Mouse (Mus musculus): ENCODE results near the gene Coa3.

DNA sequence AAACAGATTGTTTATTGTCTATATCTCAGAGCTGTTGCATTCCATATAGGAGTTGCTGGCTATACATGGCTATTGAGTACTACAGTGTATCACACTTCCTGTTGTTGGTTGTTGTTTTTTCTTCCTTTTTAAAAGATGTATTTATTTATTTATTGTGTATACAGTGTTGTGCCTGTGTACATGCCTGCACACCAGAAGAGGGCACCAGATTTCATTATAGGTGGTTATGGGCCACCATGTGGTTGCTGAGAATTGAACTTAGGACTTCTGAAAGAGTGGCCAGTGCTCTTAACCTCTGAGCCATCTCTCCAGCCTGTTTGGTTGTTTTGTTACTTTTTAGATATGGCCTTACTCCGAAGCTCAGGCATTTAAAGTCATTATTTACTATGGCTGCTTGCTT lies 35.7 kb upstream of the Coa3 start:
- TF ChIP-seq EP300 (IDR thresholded peaks at IDR 0.05; ENCODE audit: insufficient read depth, low read depth, low read length) (no peak), CTCF (IDR thresholded peaks at IDR 0.05) (peak; percentile 19), POLR2A (IDR thresholded peaks at IDR 0.05; ENCODE audit: insufficient read depth, low read depth, low read length) (no peak)

Data from heart, adult 2 months (tissue).